Mouse (Mus musculus): ENCODE data around the gene Scd2. TPM values are rescaled to one million over a fixed set of nuclear protein-coding genes. Genes with fewer than 3 reads are reported as not detected.

Scd2 gene
- polyA plus RNA-seq, 1 experiment from 2014 or later, result 29.5 TPM

DNA sequence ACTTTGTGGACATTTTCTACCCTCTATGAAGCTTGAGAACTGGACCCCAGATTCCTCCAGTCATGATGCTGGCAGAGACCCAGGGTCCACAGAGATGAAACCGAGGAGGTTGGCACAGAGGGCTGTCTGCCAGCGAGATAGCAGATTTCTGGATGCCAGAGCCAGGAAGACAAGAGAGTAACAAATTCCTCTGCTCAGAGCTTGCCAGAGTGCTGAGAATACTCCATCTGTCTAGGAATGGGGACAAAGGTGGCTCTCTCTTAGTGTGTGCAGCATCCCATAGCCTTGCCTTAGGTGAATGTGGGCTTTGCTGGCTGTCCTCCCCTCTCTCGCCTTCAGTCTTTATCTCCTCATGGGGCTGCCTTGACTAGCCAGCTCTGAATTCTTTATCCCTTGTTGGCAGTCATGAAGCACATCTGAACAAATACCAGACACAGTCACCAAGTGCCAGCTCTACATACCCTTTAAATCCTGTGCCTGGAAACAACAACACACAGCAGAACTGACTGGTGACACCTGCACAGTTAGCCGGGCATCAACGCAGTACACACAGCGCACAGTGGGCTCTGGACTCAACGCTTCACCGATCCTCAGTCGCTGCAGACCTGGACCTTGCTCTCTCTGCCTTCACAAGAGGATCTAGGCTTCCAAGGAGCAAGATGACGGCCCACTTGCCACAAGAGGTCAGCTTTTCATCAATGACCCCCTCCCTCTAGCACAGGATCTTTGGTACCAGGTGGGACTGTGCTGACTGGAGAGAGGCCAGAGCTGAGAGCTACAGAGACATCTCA is 39.6 kb downstream of the Scd2 start, which contains the start of gene Scd4:
Gene Scd4 (plus strand): TSS at position 260 of the 791 bp plus-strand sequence.
- Histone ChIP-seq H3K36me3 (ENCODE audit: control insufficient read depth, insufficient read depth, low read length) (no peaks in the 10 kb centered on the region), H3K4me3 (ENCODE audit: low read depth, low read length) (no peak within 1 kb of the TSS), H3K27ac (replicated peaks) (no peak within 1 kb of the TSS), H3K4me1 (replicated peaks; ENCODE audit: control insufficient read depth, insufficient read depth) (no peaks in the 10 kb centered on the region), H3K9ac (ENCODE audit: low read length) (no peak within 1 kb of the TSS), H3K27me3 (ENCODE audit: control insufficient read depth, insufficient read depth, low read length) (no peaks in the 10 kb centered on the region), H3K4me2 (replicated peaks; ENCODE audit: low read depth) (no peak within 1 kb of the TSS), H3K9me3 (ENCODE audit: control insufficient read depth, low read length) (no peaks in the 10 kb centered on the region)
- TF ChIP-seq CTCF (IDR thresholded peaks at IDR 0.05; ENCODE audit: low read depth), result no peak
- TF ChIP-seq EP300 (optimal IDR thresholded peaks at IDR 0.05), result no peak
- ATAC-seq (ENCODE audit: low FRiP score, low TSS enrichment) (no peak), DNase-seq (ENCODE audit: low spot score) (no peak)
- WGBS, result 82% methylated on average over 10 of the region's 10 CpGs

DNA sequence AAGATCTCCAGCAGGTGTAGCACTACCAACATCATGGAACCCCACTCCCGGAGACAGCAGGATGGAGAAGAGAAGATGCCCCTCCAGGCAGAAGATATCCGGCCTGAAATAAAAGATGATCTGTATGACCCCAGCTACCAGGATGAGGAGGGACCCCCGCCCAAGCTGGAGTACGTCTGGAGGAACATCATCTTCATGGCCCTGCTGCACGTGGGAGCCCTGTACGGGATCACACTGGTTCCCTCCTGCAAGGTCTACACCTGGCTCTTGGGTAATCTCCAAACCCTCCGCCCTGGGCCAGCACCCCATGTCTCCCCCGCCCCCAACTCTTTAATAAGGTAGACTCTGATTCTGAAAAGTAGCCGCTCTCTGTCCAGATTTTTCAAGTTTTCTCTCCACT is 40.5 kb downstream of the Scd2 start:
- Histone ChIP-seq H3K36me3 (ENCODE audit: control insufficient read depth, insufficient read depth, low read length) (no peaks in the 10 kb centered on the region), H3K4me1 (replicated peaks; ENCODE audit: control insufficient read depth, insufficient read depth) (no peaks in the 10 kb centered on the region), H3K27me3 (ENCODE audit: control insufficient read depth, insufficient read depth, low read length) (no peaks in the 10 kb centered on the region), H3K9ac (ENCODE audit: low read length) (no peak overlapping the region), H3K9me3 (ENCODE audit: control insufficient read depth, low read length) (no peaks in the 10 kb centered on the region), H3K27ac (replicated peaks) (no peak overlapping the region), H3K4me3 (ENCODE audit: low read depth, low read length) (no peak overlapping the region), H3K4me2 (replicated peaks; ENCODE audit: low read depth) (no peak overlapping the region)
- DNase-seq (ENCODE audit: low spot score) (no peak), ATAC-seq (ENCODE audit: low FRiP score, low TSS enrichment) (no peak)
- 90% methylated on average over 9 of the region's 9 CpGs for WGBS
- no peak for TF ChIP-seq EP300 (optimal IDR thresholded peaks at IDR 0.05)

DNA sequence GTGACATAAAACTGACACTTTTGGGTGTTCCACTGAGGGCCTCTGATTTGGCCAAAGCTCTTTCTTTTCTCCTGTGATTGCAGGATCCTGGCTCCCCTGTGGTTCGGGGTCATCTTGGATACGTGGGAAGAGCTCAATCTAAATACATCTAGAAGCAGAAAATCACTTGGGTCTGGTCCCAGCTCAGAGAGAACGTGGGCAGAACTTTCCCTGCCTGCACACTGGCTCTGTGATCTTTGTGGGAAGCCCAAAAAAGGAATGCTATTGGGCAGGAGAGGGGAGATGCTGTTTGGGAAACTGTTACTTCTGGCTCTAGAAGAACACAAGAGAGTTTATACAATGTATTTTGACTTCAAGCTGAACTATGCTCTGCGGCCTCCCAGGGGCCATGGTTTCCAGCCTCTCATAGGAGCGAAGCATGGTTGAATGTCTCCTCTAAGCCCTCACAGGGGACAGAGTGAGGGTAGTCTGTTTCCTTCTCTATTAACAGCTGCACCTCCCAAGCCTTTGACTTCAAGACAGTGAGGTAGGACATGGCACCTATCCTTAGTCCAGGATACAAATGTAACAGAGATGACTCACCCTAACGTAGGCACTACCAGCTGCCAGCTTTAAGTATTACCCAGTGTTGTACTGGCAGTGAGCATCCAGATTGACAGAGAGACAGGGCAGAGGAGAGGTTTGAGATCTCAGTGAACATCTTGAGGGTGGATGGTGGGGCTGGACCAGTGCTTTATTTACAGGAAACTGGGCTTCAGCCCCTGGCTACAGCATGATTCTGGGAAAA is 42.6 kb downstream of the Scd2 start:
- no peaks in the 10 kb centered on the region for H3K27me3 ChIP-seq (ENCODE audit: control insufficient read depth, insufficient read depth, low read length)
- TF ChIP-seq EP300 (optimal IDR thresholded peaks at IDR 0.05) (no peak), CTCF (IDR thresholded peaks at IDR 0.05; ENCODE audit: low read depth) (no peak)
- H3K4me3 ChIP-seq (ENCODE audit: low read depth, low read length), result no peak overlapping the region
- DNase-seq (ENCODE audit: low spot score) (no peak), ATAC-seq (ENCODE audit: low FRiP score, low TSS enrichment) (no peak)
- H3K4me1 ChIP-seq (replicated peaks; ENCODE audit: control insufficient read depth, insufficient read depth), result no peaks in the 10 kb centered on the region
- no peaks in the 10 kb centered on the region for H3K36me3 ChIP-seq (ENCODE audit: control insufficient read depth, insufficient read depth, low read length)
- no peak overlapping the region for H3K4me2 ChIP-seq (replicated peaks; ENCODE audit: low read depth)
- no peak overlapping the region for H3K27ac ChIP-seq (replicated peaks)
- H3K9me3 ChIP-seq (ENCODE audit: control insufficient read depth, low read length), result no peaks in the 10 kb centered on the region
- WGBS, result 71% methylated on average over 6 of the region's 6 CpGs
- no peak overlapping the region for H3K9ac ChIP-seq (ENCODE audit: low read length)

DNA sequence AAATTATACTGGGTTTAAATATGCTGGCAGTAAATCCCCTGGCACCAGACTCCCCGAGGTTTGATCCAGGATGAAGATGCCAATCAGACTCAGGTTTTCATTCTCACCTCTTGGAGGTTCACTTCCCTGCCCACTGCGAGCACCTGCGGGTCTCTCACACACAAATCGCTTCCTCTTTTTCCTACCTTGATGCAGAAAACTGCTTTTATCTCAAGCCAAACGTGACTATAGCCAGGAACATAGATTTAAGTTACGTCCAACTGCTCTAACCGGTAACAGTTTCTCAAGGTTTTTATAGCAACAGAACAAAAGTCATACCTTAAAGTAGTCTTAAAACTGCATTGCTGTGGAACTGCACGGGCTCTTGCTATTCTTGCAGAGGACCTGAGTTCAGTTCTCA is 56.2 kb downstream of the Scd2 start:
- Histone ChIP-seq H3K27me3 (ENCODE audit: control insufficient read depth, insufficient read depth, low read length) (no peaks in the 10 kb centered on the region), H3K27ac (replicated peaks) (no peak overlapping the region), H3K4me1 (replicated peaks; ENCODE audit: control insufficient read depth, insufficient read depth) (no peaks in the 10 kb centered on the region), H3K9ac (ENCODE audit: low read length) (no peak overlapping the region), H3K4me2 (replicated peaks; ENCODE audit: low read depth) (no peak overlapping the region), H3K4me3 (ENCODE audit: low read depth, low read length) (no peak overlapping the region), H3K9me3 (ENCODE audit: control insufficient read depth, low read length) (no peaks in the 10 kb centered on the region), H3K36me3 (ENCODE audit: control insufficient read depth, insufficient read depth, low read length) (no peaks in the 10 kb centered on the region)
- WGBS, result 82% methylated on average over 8 of the region's 8 CpGs
- DNase-seq (ENCODE audit: low spot score) (no peak), ATAC-seq (ENCODE audit: low FRiP score, low TSS enrichment) (no peak)
- TF ChIP-seq CTCF (IDR thresholded peaks at IDR 0.05; ENCODE audit: low read depth) (no peak), EP300 (optimal IDR thresholded peaks at IDR 0.05) (no peak)

DNA sequence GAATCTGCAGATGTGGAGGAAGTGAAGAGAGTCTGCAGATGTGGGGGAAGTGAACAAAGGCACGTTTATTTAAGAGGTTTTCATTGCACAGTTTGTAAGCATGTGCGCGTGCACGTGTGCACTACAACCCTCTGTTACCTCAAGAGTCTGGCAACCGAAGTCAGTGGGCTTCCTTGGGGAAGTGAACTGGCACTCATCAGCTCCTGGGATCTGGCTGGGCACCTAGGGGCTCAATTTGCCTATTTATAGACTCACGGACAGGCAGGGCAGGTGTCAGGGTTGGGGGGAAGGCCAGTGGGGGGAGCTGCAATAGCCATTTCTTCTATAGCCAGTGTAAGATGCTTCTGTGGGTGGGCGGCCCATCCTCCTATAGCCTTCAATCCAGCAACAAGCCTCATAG is 58.3 kb downstream of the Scd2 start:
- no peaks in the 10 kb centered on the region for H3K27me3 ChIP-seq (ENCODE audit: control insufficient read depth, insufficient read depth, low read length)
- WGBS, result 77% methylated on average over 7 of the region's 7 CpGs
- no peak overlapping the region for H3K4me3 ChIP-seq (ENCODE audit: low read depth, low read length)
- no peak overlapping the region for H3K4me2 ChIP-seq (replicated peaks; ENCODE audit: low read depth)
- no peaks in the 10 kb centered on the region for H3K36me3 ChIP-seq (ENCODE audit: control insufficient read depth, insufficient read depth, low read length)
- no peak for DNase-seq (ENCODE audit: low spot score)
- no peaks in the 10 kb centered on the region for H3K9me3 ChIP-seq (ENCODE audit: control insufficient read depth, low read length)
- TF ChIP-seq EP300 (optimal IDR thresholded peaks at IDR 0.05) (no peak), CTCF (IDR thresholded peaks at IDR 0.05; ENCODE audit: low read depth) (no peak)
- no peak overlapping the region for H3K9ac ChIP-seq (ENCODE audit: low read length)
- no peak overlapping the region for H3K27ac ChIP-seq (replicated peaks)
- no peaks in the 10 kb centered on the region for H3K4me1 ChIP-seq (replicated peaks; ENCODE audit: control insufficient read depth, insufficient read depth)
- no peak for ATAC-seq (ENCODE audit: low FRiP score, low TSS enrichment)

Small RNA genes within 50 kb of the gene (microRNA-seq; reads per million reads assigned to microRNA genes)
- 0.96 reads per million for gene Mir5114

Other genes starting within 250 kb of the Scd2 start
- 36.6 and 40.1 TPM in 2 replicates for gene Erlin1, start 223.9 kb upstream of the Scd2 start, polyA plus RNA-seq (2015; fragmentation: Nextera tagmentation; extraction: Ambion mirVana)
- 21.3 and 23.7 TPM in 2 replicates for gene Chuk, start 186.2 kb upstream of the Scd2 start, polyA plus RNA-seq (2015; fragmentation: Nextera tagmentation; extraction: Ambion mirVana)
- 13.0 and 13.6 TPM in 2 replicates for gene Cwf19l1, start 157.8 kb upstream of the Scd2 start, polyA plus RNA-seq (2015; fragmentation: Nextera tagmentation; extraction: Ambion mirVana)
- 54.3 and 60.3 TPM in 2 replicates for gene Bloc1s2, start 147.2 kb upstream of the Scd2 start, polyA plus RNA-seq (2015; fragmentation: Nextera tagmentation; extraction: Ambion mirVana)
- gene Pkd2l1, start 101.2 kb upstream of the Scd2 start, polyA plus RNA-seq (2015; fragmentation: Nextera tagmentation; extraction: Ambion mirVana), result not detected in 2 replicates
- 0.05 and 0.10 TPM in 2 replicates for gene Scd3, start 90.4 kb upstream of the Scd2 start, polyA plus RNA-seq (2015; fragmentation: Nextera tagmentation; extraction: Ambion mirVana)
- gene Scd4, start 39.4 kb downstream of the Scd2 start, polyA plus RNA-seq (2015; fragmentation: Nextera tagmentation; extraction: Ambion mirVana), result 0.08 TPM in 1 of 2 replicates, not detected in the other
- 1.3 and 1.7 TPM in 2 replicates for gene Scd1, start 114.2 kb downstream of the Scd2 start, polyA plus RNA-seq (2015; fragmentation: Nextera tagmentation; extraction: Ambion mirVana)
- not detected in 2 replicates for gene Wnt8b, start 199.8 kb downstream of the Scd2 start, polyA plus RNA-seq (2015; fragmentation: Nextera tagmentation; extraction: Ambion mirVana)